Mouse (Mus musculus): ENCODE measurements around the gene Camk2n2. TPM values are rescaled to one million over a fixed set of nuclear protein-coding genes. Genes with fewer than 3 reads are reported as not detected.

Gene Camk2n2
- polyA plus RNA-seq, 1 experiment = 3.5 TPM

GRCm38 (mm10) chr16:20595737-20596136 is 25.4 kb downstream of the Camk2n2 start:
- no peak for DNase-seq
- no peak for TF ChIP-seq POLR2A (IDR thresholded peaks at IDR 0.05; ENCODE audit: control insufficient read depth, extremely low read depth, insufficient read depth, low read length, poor library complexity)
- no peak overlapping the region for H3K4me3 ChIP-seq (ENCODE audit: control insufficient read depth, insufficient read depth, low read length)
- H3K4me1 ChIP-seq (replicated peaks; ENCODE audit: control insufficient read depth, insufficient read depth, low read length) = no peaks in the 10 kb centered on the region
- H3K27me3 ChIP-seq (ENCODE audit: control insufficient read depth, insufficient read depth, low read length) = peaks cover 14% of the 10 kb centered on the region
- 92% methylated on average over 4 of the region's 4 CpGs for WGBS
- H3K27ac ChIP-seq (ENCODE audit: control insufficient read depth, insufficient read depth, low read length) = no peak overlapping the region
- no peaks in the 10 kb centered on the region for H3K36me3 ChIP-seq (ENCODE audit: control insufficient read depth, insufficient read depth, low read length)

DNA sequence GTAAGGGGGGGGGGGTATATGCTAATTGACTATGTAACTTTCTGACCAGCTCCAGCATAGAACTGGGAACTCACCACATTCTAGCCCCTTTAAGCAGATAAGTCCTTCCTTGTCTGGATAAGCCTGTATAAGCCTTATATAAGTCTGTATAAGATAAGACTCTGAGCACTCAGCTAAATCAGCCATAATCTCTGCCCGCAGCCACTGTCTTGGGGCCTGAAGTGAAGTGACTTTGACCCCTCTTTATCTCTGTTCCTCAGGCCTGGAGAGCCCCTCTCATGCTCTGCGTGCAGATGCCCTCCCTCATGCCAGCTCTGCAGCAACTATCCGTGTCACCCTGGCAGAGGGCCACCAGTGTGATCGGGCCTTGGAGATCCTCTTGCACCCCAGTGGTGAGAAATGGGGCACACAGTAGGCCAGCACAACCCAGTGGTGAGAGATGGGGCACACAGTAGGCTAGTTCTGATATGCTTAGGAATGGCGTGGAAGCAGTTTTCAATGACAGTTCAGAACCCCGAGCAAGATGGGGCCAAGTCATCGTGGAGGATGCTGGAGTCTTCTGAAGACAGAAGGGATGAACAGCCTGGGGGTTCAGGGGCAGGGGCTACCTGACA is 25.9 kb downstream of the Camk2n2 start:
- no peak overlapping the region for H3K4me3 ChIP-seq (ENCODE audit: control insufficient read depth, insufficient read depth, low read length)
- DNase-seq = no peak
- no peak for TF ChIP-seq POLR2A (IDR thresholded peaks at IDR 0.05; ENCODE audit: control insufficient read depth, extremely low read depth, insufficient read depth, low read length, poor library complexity)
- TF ChIP-seq CTCF (IDR thresholded peaks at IDR 0.05; ENCODE audit: borderline replicate concordance, control insufficient read depth, extremely low read depth, insufficient read depth, low read length, poor library complexity) = no peak
- WGBS = 90% methylated on average over 7 of the region's 7 CpGs
- no peak overlapping the region for H3K27ac ChIP-seq (ENCODE audit: control insufficient read depth, insufficient read depth, low read length)
- no peaks in the 10 kb centered on the region for H3K36me3 ChIP-seq (ENCODE audit: control insufficient read depth, insufficient read depth, low read length)
- H3K4me1 ChIP-seq (replicated peaks; ENCODE audit: control insufficient read depth, insufficient read depth, low read length) = no peaks in the 10 kb centered on the region
- peaks cover 19% of the 10 kb centered on the region for H3K27me3 ChIP-seq (ENCODE audit: control insufficient read depth, insufficient read depth, low read length)

- H3K36me3 ChIP-seq (ENCODE audit: control insufficient read depth, insufficient read depth, low read length) = no peaks in the 10 kb centered on the region
- no peak overlapping the region for H3K4me3 ChIP-seq (ENCODE audit: control insufficient read depth, insufficient read depth, low read length)
- H3K4me1 ChIP-seq (replicated peaks; ENCODE audit: control insufficient read depth, insufficient read depth, low read length) = no peaks in the 10 kb centered on the region
- TF ChIP-seq CTCF (IDR thresholded peaks at IDR 0.05; ENCODE audit: borderline replicate concordance, control insufficient read depth, extremely low read depth, insufficient read depth, low read length, poor library complexity) (no peak), POLR2A (IDR thresholded peaks at IDR 0.05; ENCODE audit: control insufficient read depth, extremely low read depth, insufficient read depth, low read length, poor library complexity) (no peak)
- WGBS = 8% methylated on average over 48 of the region's 48 CpGs
- H3K27ac ChIP-seq (ENCODE audit: control insufficient read depth, insufficient read depth, low read length) = no peak overlapping the region
- peaks cover 28% of the 10 kb centered on the region for H3K27me3 ChIP-seq (ENCODE audit: control insufficient read depth, insufficient read depth, low read length)
- DNase-seq = no peak
Observed at GRCm38 (mm10) chr16:20591076-20591705, 29.9 kb downstream of the Camk2n2 start.

- peaks cover 28% of the 10 kb centered on the region for H3K27me3 ChIP-seq (ENCODE audit: control insufficient read depth, insufficient read depth, low read length)
- no peaks in the 10 kb centered on the region for H3K36me3 ChIP-seq (ENCODE audit: control insufficient read depth, insufficient read depth, low read length)
- TF ChIP-seq CTCF (IDR thresholded peaks at IDR 0.05; ENCODE audit: borderline replicate concordance, control insufficient read depth, extremely low read depth, insufficient read depth, low read length, poor library complexity) = no peak
- TF ChIP-seq POLR2A (IDR thresholded peaks at IDR 0.05; ENCODE audit: control insufficient read depth, extremely low read depth, insufficient read depth, low read length, poor library complexity) = no peak
- 9% methylated on average over 17 of the region's 17 CpGs for WGBS
- no peak overlapping the region for H3K4me3 ChIP-seq (ENCODE audit: control insufficient read depth, insufficient read depth, low read length)
- DNase-seq = no peak
- H3K27ac ChIP-seq (ENCODE audit: control insufficient read depth, insufficient read depth, low read length) = no peak overlapping the region
- H3K4me1 ChIP-seq (replicated peaks; ENCODE audit: control insufficient read depth, insufficient read depth, low read length) = no peaks in the 10 kb centered on the region
Observed at GRCm38 (mm10) chr16:20590680-20591038, 30.4 kb downstream of the Camk2n2 start.

DNA sequence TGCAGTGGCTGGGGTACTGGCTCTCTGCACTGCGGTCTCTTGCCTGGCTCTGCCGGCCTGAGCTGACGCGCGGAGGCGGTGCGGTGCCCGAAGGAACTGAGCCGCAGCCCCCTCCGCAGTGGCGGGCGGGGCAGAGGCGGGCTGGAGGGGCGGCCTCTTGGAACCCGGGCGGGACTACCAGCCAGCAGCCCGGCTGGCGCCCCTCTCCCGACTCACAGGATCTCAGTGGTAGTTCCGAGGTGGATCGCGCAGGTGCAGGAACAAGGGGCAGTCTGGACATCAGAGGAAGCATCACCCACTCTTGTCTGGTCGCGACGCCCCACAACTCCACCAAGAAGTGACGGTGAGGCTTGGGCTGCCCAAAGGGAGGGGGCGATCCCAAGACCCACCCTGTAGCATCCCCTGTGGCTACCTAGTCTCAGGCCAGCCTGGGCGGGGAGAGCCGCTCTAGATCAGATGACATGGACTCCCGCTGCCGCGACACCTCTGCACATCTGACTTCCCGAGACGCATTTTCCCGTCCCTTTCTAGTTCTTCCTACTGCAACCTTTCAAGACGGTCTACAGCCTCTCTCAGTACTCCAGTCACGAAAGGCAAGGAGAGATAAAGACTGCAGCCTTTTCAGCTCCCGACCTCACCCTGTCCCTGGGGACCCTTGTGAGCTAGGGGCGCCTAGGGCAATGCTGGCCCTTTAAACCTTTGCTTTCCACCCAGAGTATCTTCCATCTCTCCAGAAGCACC is 31.0 kb downstream of the Camk2n2 start:
- 2% methylated on average over 39 of the region's 39 CpGs for WGBS
- no peak for DNase-seq
- Histone ChIP-seq H3K4me1 (replicated peaks; ENCODE audit: control insufficient read depth, insufficient read depth, low read length) (no peaks in the 10 kb centered on the region), H3K4me3 (ENCODE audit: control insufficient read depth, insufficient read depth, low read length) (no peak overlapping the region), H3K27me3 (ENCODE audit: control insufficient read depth, insufficient read depth, low read length) (peaks cover 28% of the 10 kb centered on the region), H3K27ac (ENCODE audit: control insufficient read depth, insufficient read depth, low read length) (no peak overlapping the region), H3K36me3 (ENCODE audit: control insufficient read depth, insufficient read depth, low read length) (no peaks in the 10 kb centered on the region)
- no peak for TF ChIP-seq POLR2A (IDR thresholded peaks at IDR 0.05; ENCODE audit: control insufficient read depth, extremely low read depth, insufficient read depth, low read length, poor library complexity)
- TF ChIP-seq CTCF (IDR thresholded peaks at IDR 0.05; ENCODE audit: borderline replicate concordance, control insufficient read depth, extremely low read depth, insufficient read depth, low read length, poor library complexity) = no peak

GRCm38 (mm10) chr16:20589366-20589938 is 31.6 kb downstream of the Camk2n2 start, which contains the start of gene Vwa5b2:
Vwa5b2 (plus strand) TSS chr16:20589471.
- no peak within 1 kb of the TSS for H3K4me3 ChIP-seq (ENCODE audit: control insufficient read depth, insufficient read depth, low read length)
- H3K27ac ChIP-seq (ENCODE audit: control insufficient read depth, insufficient read depth, low read length) = no peak within 1 kb of the TSS
- no peak for TF ChIP-seq CTCF (IDR thresholded peaks at IDR 0.05; ENCODE audit: borderline replicate concordance, control insufficient read depth, extremely low read depth, insufficient read depth, low read length, poor library complexity)
- TF ChIP-seq POLR2A (IDR thresholded peaks at IDR 0.05; ENCODE audit: control insufficient read depth, extremely low read depth, insufficient read depth, low read length, poor library complexity) = no peak
- H3K36me3 ChIP-seq (ENCODE audit: control insufficient read depth, insufficient read depth, low read length) = no peaks in the 10 kb centered on the region
- 5% methylated on average over 24 of the region's 24 CpGs for WGBS
- DNase-seq = no peak
- H3K27me3 ChIP-seq (ENCODE audit: control insufficient read depth, insufficient read depth, low read length) = peaks cover 28% of the 10 kb centered on the region
- no peaks in the 10 kb centered on the region for H3K4me1 ChIP-seq (replicated peaks; ENCODE audit: control insufficient read depth, insufficient read depth, low read length)

Other genes with a start within 250 kb of the Camk2n2 start
- 244 and 275 TPM in 2 replicates for gene Abcc5, start 194.9 kb downstream of the Camk2n2 start, polyA plus RNA-seq (2012; rRNA removed)
- 40.7 and 44.7 TPM in 2 replicates for gene Eif2b5, start 122.5 kb downstream of the Camk2n2 start, polyA plus RNA-seq (2012; rRNA removed)
- gene Dvl3, start 104.3 kb downstream of the Camk2n2 start, polyA plus RNA-seq (2012; rRNA removed) = 42.7 and 49.5 TPM in 2 replicates
- 512 and 578 TPM in 2 replicates for gene Ap2m1, start 85.8 kb downstream of the Camk2n2 start, polyA plus RNA-seq (2012; rRNA removed)
- 60.9 and 70.8 TPM in 2 replicates for gene Abcf3, start 72.7 kb downstream of the Camk2n2 start, polyA plus RNA-seq (2012; rRNA removed)
- gene Vwa5b2, start 31.8 kb downstream of the Camk2n2 start, polyA plus RNA-seq (2012; rRNA removed) = 0.03 and 0.15 TPM in 2 replicates
- gene Eef1akmt4, start 9.7 kb downstream of the Camk2n2 start, polyA plus RNA-seq (2012; rRNA removed) = 21.3 and 24.0 TPM in 2 replicates
- not detected in 2 replicates for gene Gm49333, start 9.7 kb downstream of the Camk2n2 start, polyA plus RNA-seq (2012; rRNA removed)
- gene Alg3, start 9.6 kb downstream of the Camk2n2 start, polyA plus RNA-seq (2012; rRNA removed) = 35.0 and 35.4 TPM in 2 replicates
- gene Ece2, start 8.5 kb upstream of the Camk2n2 start, polyA plus RNA-seq (2012; rRNA removed) = 0.32 and 0.42 TPM in 2 replicates
- 101 and 104 TPM in 2 replicates for gene Psmd2, start 30.4 kb upstream of the Camk2n2 start, polyA plus RNA-seq (2012; rRNA removed)
- 618 and 639 TPM in 2 replicates for gene Eif4g1, start 47.0 kb upstream of the Camk2n2 start, polyA plus RNA-seq (2012; rRNA removed)
- 6.9 and 8.9 TPM in 2 replicates for gene Fam131a, start 72.0 kb upstream of the Camk2n2 start, polyA plus RNA-seq (2012; rRNA removed)
- gene Polr2h, start 96.4 kb upstream of the Camk2n2 start, polyA plus RNA-seq (2012; rRNA removed) = 24.7 and 32.9 TPM in 2 replicates
- 40.5 and 42.1 TPM in 2 replicates for gene Clcn2, start 96.5 kb upstream of the Camk2n2 start, polyA plus RNA-seq (2012; rRNA removed)
- 3.6 and 3.7 TPM in 2 replicates for gene Chrd, start 111.8 kb upstream of the Camk2n2 start, polyA plus RNA-seq (2012; rRNA removed)
- gene Thpo, start 113.2 kb upstream of the Camk2n2 start, polyA plus RNA-seq (2012; rRNA removed) = 0.69 and 1.0 TPM in 2 replicates

All from thymus, adult 2 months (tissue).